Mouse (Mus musculus): ENCODE results near the gene Nt5dc3.

DNA sequence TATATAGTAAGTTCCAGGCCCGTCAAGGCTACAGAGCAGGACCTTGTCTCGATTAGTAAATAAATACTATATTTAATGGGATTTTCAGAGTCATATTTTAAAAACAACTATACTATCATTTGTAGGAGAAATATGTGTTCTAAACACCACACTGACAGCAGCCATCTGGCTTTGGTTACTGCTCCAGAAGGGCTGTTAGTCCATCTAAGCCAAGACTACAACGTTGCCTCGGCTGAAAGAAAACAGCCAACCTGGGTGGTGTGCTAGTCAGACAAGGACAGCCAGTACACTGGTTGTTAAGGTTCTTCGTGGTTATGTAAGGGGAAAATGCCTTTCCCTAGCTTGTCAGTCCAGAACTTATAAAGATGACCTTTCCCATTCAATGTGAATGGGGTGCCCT lies 63.9 kb downstream of the Nt5dc3 start:
- TF ChIP-seq POLR2A (IDR thresholded peaks at IDR 0.05; ENCODE audit: borderline replicate concordance, control insufficient read depth, low read depth, low read length) (no peak), CTCF (IDR thresholded peaks at IDR 0.05; ENCODE audit: control insufficient read depth, insufficient read depth, low read length) (no peak)
